Mouse (Mus musculus) myocyte (in vitro differentiated cells): ENCODE measurements around the gene Kazn.

Experiments
- E2F4 ChIP-seq: IDR thresholded peaks from one replicate; pipeline ENCODE4 v1.6.1; 2011; ENCODE audit warnings: mild to moderate bottlenecking, control low read depth, moderate library complexity; ENCODE audit not compliant: insufficient read depth
- MAX ChIP-seq: IDR thresholded peaks from one replicate; pipeline ENCODE4 v1.6.1; 2011; ENCODE audit warnings: low read depth, mild to moderate bottlenecking, control low read depth
- POLR2A ChIP-seq: IDR thresholded peaks from one replicate; pipeline ENCODE4 v1.6.1; 2011; ENCODE audit warnings: low read depth, mild to moderate bottlenecking, control low read depth, moderate library complexity; ENCODE audit not compliant: insufficient read length
- SRF ChIP-seq: IDR thresholded peaks from one replicate; pipeline ENCODE4 v1.6.1; 2011; ENCODE audit warnings: low read depth; ENCODE audit not compliant: control insufficient read depth, insufficient read length
- TCF12 ChIP-seq: IDR thresholded peaks from one replicate; pipeline ENCODE4 v1.6.1; 2011; ENCODE audit warnings: mild to moderate bottlenecking, control low read depth; ENCODE audit not compliant: poor library complexity, insufficient read depth, severe bottlenecking

DNA sequence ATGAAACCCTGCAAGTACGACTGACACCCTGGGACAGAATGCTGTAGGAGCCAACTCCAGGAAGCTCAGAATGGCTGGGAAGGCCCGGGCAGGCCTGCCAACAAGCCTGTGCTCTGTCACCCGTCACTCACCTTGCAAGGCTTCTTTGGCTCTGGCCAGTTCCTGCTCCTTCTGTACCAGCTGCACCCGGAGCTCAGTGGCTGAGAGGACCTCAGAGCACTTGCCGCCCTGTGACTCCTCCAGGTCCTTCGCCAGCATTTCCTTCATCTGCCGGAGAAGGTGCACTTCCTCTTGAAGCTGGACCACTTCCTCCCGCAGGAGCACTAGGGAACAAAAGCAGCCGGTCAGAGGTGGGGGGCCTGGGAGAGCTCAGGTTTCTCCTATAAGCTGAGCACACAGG is 29.3 kb downstream of the Kazn start:
- TF ChIP-seq MAX: no peak
- no peak for TF ChIP-seq E2F4
- no peak for TF ChIP-seq POLR2A
- TF ChIP-seq TCF12: no peak
- no peak for TF ChIP-seq SRF
